Mouse (Mus musculus) gastrocnemius, postnatal 4 days (tissue): ENCODE data around the gene Etnppl. TPM values are rescaled to one million over a fixed set of nuclear protein-coding genes. Genes with fewer than 3 reads are reported as not detected.

ENCODE experiments used
- DNase-seq, 2 experiments: peaks; one replicate each; pipeline ENCODE4 v3.0.0; 2021 to 2022; ENCODE audit warnings: low spot score in 2 of 2, mixed read lengths in 2 of 2
- total RNA-seq, 2 experiments: library from RNA; stranded (reverse); gene quantifications; 2 replicates each; pipeline ENCODE4 v1.2.3; 2021

The Etnppl gene
- total RNA-seq, 2 experiments from 2014 or later, result 0.16 TPM; not detected in 1

DNA sequence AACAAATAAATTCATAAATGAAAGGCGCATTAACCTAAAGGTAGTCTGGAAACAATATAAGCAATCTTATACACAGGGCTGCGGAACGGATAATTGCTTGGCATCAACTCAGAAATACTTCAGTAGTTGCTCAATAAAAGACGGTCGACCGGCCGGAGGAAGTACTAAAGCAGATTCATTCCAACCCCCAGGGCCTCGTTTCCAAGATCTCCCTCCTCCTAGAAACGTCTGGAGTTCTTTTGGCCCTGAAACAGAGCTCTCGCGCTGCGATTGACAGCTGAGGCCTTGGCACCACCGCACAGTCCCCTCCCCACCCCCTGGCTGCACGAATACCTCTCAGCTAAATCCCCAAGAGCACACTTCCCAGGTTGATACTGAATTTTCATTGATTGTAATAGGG, 54.0 kb downstream of the Etnppl start:
- DNase-seq, result no peak

- no peak for DNase-seq
These were observed 60.6 kb downstream of the Etnppl start for GRCm38 (mm10) chr3:130677671-130678460.

DNA sequence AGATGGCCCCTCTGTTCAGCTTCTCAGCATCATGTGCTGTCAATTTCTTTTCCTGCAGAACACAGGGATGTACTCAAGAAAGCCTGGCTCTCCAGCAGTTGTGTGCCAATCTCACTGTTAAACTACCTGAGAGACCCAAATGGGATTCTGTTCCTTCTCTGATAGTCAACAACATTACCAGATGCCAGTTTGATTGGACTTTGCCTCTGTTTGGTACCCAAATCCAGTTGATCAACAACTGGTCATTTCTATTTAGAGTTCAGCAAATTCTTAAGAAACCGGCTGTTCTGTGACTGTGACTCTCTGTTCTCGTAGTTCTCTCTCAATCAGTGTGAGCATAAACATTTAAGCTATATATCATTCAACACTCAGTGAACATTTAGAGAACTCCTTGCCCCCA, 64.0 kb downstream of the Etnppl start:
- DNase-seq, result no peak

GRCm38 (mm10) chr3:130682183-130682582, 64.9 kb downstream of the Etnppl start:
- peak in 1 of 2 experiments; percentile 41 for DNase-seq

DNA sequence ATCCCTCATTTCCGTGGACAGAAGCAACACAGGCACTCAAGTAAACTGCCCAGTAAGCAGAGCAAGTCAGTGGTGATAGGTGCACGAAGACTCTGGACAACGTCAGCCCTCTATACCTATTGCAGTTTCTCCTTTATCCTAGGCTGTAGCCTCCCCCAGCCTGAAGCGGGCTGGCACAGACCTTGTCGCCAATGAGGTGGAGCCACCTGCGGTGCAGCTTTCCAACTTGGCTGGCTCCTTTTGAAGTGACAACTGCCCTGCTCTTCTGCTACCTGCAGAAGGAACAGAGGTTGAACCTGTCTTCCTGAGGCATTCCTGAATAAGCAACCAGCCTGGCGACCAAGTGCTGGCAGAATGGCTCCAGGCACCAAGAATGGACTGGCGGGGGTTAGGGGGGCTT, 66.6 kb downstream of the Etnppl start:
- no peak for DNase-seq

DNA sequence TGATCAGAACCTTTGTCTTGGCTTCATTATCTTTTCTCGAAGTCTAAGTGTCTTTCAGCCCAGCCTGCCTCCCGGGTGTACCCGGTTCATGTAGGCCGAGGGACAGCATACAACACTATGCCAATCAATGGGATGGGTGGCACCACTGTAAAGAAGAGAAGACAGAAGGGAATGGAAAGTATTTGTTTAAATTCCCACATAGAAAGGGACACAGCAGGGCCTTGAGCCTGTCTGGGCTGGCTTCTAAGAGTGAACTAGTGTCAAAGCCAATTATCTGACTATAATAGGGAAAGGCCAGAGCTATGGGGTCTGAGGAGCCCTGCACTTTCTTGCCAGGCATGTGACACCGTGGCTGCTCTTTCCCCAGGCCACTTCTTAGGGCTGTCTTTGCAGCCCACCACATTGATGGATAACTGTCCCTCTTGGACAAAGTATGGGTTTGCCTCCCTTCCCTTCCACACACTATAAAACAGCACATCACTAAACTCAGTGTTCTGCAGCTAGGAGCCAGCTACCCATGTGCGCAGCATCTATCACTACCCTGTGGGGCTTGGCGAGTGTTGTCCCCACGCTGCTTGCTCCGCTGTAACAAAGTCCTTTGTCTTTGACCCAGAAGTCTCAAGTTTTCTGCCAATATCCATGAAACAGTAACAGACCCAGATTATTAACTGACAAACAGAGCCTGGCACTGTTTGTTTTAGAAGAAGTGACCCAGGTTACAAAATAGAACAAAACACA, 67.2 kb downstream of the Etnppl start:
- DNase-seq, result no peak

DNA sequence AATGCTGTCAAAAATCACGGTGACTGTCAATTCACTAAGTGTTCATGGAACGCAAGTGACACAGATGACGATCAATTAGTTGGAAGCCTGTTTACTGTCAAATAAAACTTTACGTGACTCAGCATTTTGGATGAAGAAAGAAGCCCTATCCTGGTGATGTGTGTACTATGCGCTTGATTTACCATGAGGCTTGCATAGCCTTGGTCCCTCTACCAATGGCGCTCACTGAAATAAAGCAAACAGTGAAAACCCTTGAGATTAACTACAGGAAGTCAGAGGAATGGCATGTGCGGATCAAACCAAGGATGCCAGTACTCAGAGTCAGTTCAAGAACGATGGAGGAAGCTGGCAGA, 67.7 kb downstream of the Etnppl start:
- DNase-seq, result no peak

DNA sequence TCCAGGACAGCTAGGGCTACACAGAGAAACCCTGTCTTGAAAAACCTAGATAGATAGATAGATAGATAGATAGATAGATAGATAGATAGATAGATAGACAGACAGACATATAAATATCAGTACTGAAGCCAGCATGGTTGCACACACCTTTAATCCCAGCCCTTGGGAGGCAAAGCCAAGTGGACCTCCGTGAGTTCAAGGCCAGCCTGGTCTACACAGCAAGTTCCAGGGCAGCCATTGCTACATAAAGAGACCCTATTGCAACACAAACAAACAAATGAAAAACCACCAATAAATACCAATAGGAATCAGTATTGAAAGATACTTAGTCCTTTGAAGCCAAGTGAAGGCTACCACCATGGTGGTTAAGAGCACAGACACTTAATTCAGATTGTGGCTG, 69.8 kb downstream of the Etnppl start:
- no peak for DNase-seq

Other genes starting within 250 kb of the Etnppl start
- 10 to 100 TPM; 94.0 to 97.5 TPM for gene Ostc, start 92.0 kb downstream of the Etnppl start, total RNA-seq
- 100 to 1,000 TPM; 708 to 806 TPM for gene Rpl34, start 113.0 kb downstream of the Etnppl start, total RNA-seq